Mouse (Mus musculus): ENCODE data around the gene Olfr786.

Olfr786 gene

DNA sequence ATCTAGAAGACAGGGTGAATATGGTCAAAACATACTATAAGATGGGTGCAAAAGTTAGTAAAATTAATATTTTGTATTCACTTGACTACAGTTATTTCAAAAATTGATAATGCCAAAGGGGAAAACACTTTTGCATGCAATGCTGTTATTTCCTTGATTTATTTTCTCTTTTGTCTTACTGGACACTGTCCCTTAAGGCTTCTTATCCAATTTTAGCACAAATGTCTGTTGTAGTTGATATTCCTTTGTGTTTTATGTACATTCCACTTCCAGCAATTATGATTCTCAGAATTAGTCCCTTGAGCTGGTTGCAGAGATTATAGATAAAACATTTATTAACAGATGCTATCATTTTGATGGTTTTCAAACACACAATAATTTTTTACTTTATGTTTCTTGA, at the start of gene Olfr786:
TSS of gene Olfr786 (plus strand) at position 301 of the 400 bp plus-strand sequence.
- DNase-seq (ENCODE audit: low read depth, low spot score) = no peak

- no peak for DNase-seq (ENCODE audit: low read depth, low spot score)
Observed at GRCm38 (mm10) chr10:129383783-129384182, 43.3 kb upstream of the Olfr786 start, which contains the start of gene Olfr784. Olfr784 (plus strand) TSS chr10:129384083.

DNA sequence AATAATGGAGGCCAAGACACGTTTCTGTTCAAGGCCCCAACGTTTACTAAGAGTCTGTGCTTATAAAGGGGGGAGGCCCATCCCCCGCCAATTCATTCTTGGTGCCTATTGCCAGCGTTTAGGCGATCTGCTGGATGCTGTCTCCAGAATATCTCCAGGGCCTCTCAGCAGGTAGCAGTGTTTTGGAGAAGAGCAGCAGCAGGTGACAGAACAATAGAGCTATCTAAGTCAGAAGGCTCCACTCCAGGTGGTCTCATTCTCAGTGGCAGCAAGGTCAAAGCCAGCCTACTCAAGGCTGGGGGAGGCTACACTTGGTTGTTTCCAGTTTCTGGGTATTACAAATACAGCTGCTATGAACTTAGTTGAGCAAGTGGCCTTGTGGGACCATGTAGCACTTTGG, 26.2 kb upstream of the Olfr786 start:
- DNase-seq (ENCODE audit: low read depth, low spot score) = no peak

DNA sequence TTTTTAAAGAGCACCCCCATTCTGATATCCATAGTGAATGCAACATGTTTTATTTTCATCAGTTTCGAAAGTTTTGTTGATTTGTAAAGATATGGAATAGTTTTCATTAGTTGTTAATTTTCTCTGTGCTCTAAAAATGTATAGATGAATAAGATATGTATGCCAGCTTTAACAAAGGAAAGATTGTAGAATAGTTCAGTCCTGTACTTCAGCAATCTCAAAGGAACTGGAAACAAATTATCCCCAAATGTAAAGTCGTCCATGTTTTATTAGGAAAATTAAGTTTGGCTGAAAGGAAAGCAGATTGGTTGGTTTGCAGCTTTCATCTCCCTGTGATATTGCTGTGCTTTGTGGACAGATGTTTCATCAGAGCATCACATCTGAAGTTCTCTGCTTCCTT, 22.0 kb upstream of the Olfr786 start, which contains the start of gene Olfr785:
TSS of gene Olfr785 (plus strand) at position 301 of the 400 bp plus-strand sequence.
- no peak for DNase-seq (ENCODE audit: low read depth, low spot score)

DNA sequence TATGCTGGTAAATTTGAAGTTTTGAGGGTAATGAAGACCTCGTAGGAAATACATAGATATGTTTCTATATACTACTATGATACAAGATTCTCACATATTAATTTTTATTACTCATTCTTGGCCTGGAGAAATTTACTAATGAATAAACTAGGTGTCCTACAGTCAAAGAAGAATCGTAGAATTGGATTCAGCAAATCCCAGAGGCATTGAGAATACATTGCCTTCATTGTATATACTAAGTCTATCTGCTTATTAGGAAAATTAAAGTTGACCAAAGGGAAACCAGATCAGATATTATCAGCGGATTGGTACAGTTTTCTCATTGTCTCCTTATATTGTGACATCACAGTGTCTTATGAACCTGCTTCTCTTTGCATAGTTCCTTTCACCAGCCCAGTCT, 34.5 kb downstream of the Olfr786 start, which contains the start of gene Olfr787:
TSS of gene Olfr787 (plus strand) at position 301 of the 400 bp plus-strand sequence.
- no peak for DNase-seq (ENCODE audit: low read depth, low spot score)

DNA sequence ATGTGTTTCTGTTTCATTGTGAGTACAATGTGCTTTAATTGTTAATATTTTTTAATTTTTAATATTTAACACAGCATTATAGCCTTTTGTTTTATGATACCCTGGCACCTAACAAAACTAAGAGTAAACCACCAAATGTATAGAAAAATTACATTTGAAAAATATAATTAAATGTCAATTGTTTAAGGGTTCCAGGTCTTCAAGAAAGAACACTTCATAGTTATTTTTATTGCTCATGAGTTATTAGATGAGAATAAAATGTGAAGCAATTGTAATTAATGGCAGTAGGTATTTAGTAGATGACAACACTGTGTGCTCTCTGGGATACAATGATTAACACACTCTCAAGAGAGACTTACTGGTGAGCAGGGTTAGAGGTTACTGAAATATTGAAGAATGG, 43.6 kb downstream of the Olfr786 start, which contains the start of gene Olfr788:
TSS of gene Olfr788 (plus strand) at position 301 of the 400 bp plus-strand sequence.
- no peak for DNase-seq (ENCODE audit: low read depth, low spot score)

DNA sequence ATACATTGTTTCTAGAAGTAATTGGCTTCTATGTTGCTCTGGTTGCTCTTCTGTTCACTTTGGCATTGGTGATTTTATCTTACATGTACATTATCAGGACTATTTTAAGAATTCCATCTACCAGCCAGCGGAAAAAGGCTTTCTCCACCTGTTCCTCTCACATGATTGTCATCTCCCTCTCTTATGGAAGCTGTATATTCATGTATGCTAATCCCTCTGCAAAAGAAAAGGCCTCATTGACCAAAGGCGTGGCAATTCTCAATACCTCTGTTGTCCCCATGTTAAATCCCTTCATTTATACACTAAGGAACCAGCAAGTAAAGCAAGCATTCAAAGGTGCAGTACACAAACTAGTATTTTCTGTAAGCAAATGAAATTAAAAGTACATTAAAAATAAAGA, 46.1 kb downstream of the Olfr786 start:
- DNase-seq (ENCODE audit: low read depth, low spot score) = no peak

DNA sequence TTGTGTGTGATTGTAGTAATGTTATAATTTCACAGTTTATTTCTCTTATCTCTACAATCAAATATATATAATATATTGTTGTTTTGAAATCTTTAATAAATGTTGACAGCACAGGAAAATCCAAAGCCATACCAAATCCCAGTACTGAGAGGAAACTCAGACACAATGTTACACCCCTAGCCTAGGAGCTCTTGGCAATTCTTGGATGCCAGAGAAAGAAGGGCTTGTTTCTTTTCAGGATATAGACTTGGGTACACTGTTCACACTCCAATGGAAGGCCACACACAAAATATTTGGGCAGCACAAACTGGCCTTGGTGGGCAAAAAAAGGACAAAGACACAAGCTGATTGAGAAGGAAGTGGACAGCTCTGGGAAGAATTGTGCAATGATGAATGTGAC, 46.6 kb downstream of the Olfr786 start:
- DNase-seq (ENCODE audit: low read depth, low spot score) = no peak

DNA sequence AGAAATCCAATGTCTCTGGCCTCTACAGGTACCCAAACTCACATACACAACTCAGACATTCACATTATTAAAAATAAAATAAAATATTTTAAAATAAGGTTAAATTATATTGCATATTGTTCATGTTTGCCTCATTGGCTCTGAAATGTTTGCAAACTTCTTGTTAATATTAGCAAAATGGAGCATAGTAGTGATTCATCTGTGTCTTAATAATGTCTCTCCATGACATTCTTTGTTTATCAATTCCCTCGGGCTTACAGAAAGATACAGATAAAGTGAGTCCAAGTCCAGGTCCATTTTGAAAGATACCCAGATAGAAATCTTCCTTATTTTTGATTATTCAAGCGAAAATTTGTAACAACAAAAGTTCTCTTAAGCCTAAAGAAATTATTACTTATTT, 57.3 kb downstream of the Olfr786 start, which contains the start of gene Olfr789:
TSS of gene Olfr789 (plus strand) at position 301 of the 400 bp plus-strand sequence.
- DNase-seq (ENCODE audit: low read depth, low spot score) = no peak
